Mouse (Mus musculus) thymus, postnatal 4 days (tissue): ENCODE measurements around the gene Tmem171.

Experiments
- DNase-seq: peaks from one replicate; pipeline ENCODE4 v3.0.0; 2021

Gene Tmem171

GRCm38 (mm10) chr13:98638507-98639166 lies 56.0 kb downstream of the Tmem171 start:
- DNase-seq: no peak

GRCm38 (mm10) chr13:98637145-98637544 lies 57.5 kb downstream of the Tmem171 start, which contains the start of gene Tmem174:
Tmem174 (minus strand) TSS chr13:98637410.
- DNase-seq: no peak

GRCm38 (mm10) chr13:98636571-98636970 lies 58.1 kb downstream of the Tmem171 start:
- no peak for DNase-seq
